Mouse (Mus musculus) testis, adult 2 months (tissue): ENCODE measurements at regions not wholly inside any gene's neighbourhood (a gene's known extent, or its start where the extent isn't known, plus 50 kb on each side); places are given as distances from the start of the nearest gene placed in this dataset.

Experiments
- CTCF ChIP-seq: fragments of 200-500 bp; IDR thresholded peaks from 2 replicates; pipeline ENCODE4 v1.5.1; 2012; ENCODE audit warnings: low read depth, mild to moderate bottlenecking, inconsistent platforms, low read length, moderate library complexity; ENCODE audit not compliant: control insufficient read depth, insufficient read depth, insufficient replicate concordance
- POLR2A ChIP-seq: fragments of 200-500 bp; IDR thresholded peaks from 2 replicates; pipeline ENCODE4 v1.6.1; 2012; ENCODE audit warnings: low read depth, mild to moderate bottlenecking, inconsistent platforms, low read length, moderate library complexity; ENCODE audit not compliant: control insufficient read depth

GRCm38 (mm10) chr1:186568076-186568475 lies 137.7 kb downstream of the Tgfb2 start:
- TF ChIP-seq POLR2A: no peak
- no peak for TF ChIP-seq CTCF
